Mouse (Mus musculus) thymus, adult 2 months (tissue): ENCODE measurements around the gene Tmem121b.

Experiments
- CTCF ChIP-seq: fragments of 200-500 bp; IDR thresholded peaks from 2 replicates; pipeline ENCODE4 v1.5.1; 2012; ENCODE audit warnings: mild to moderate bottlenecking, control low read depth, low read length, moderate library complexity, borderline replicate concordance; ENCODE audit not compliant: control insufficient read depth, poor library complexity, insufficient read depth; ENCODE audit errors: extremely low read depth
- POLR2A ChIP-seq: fragments of 200-500 bp; IDR thresholded peaks from 2 replicates; pipeline ENCODE4 v1.6.1; 2012; ENCODE audit warnings: mild to moderate bottlenecking, low read length, control low read depth, moderate library complexity; ENCODE audit not compliant: control insufficient read depth, poor library complexity, insufficient read depth; ENCODE audit errors: extremely low read depth

DNA sequence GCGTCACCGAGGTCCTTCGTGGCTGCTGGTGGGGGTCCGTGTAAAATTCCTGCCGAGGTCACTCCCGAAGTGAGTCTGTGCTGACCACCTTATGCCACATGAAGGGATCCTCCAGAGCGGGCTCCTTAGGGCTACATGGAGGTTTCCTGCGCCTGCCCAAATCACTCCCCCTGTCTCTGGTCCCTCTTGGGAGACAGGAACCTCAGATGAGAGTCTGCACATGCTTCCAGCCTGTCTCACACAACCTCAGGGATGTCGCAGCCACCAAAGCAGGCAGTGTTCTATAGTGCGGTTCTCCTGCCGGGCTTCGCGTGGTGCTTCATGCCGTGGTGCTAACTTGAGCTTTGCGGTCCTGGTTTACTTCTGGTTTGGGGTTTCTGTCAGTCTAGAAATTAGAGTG, 32.4 kb downstream of the Tmem121b start:
- no peak for TF ChIP-seq CTCF
- no peak for TF ChIP-seq POLR2A
